Mouse (Mus musculus): Measurements from ENCODE around the gene Agbl4. TPM values are rescaled to one million over a fixed set of nuclear protein-coding genes. Genes with fewer than 3 reads are reported as not detected.

Gene Agbl4
- polyA plus RNA-seq, 1 experiment from 2014 or later: 0.81 TPM

GRCm38 (mm10) chr4:110529804-110530203, 132.3 kb downstream of the Agbl4 start:
- DNase-seq (ENCODE audit: low spot score) (no peak), ATAC-seq (ENCODE audit: low read depth) (no peak)
- Histone ChIP-seq H3K4me1 (ENCODE audit: control insufficient read depth, insufficient read depth, low read length) (no peaks in the 10 kb centered on the region), H3K4me2 (ENCODE audit: low read depth, low read length) (no peak overlapping the region), H3K27me3 (replicated peaks; ENCODE audit: control insufficient read depth, insufficient read depth, low read length) (no peaks in the 10 kb centered on the region), H3K9ac (ENCODE audit: low read depth, low read length) (no peak overlapping the region), H3K4me3 (ENCODE audit: low read depth, low read length) (no peak overlapping the region), H3K36me3 (ENCODE audit: control insufficient read depth, insufficient read depth, low read length) (no peaks in the 10 kb centered on the region), H3K27ac (replicated peaks; ENCODE audit: low read depth, low read length) (no peak overlapping the region), H3K9me3 (ENCODE audit: control insufficient read depth, low read length) (no peaks in the 10 kb centered on the region)
- 78% methylated on average over 4 of the region's 4 CpGs for WGBS

GRCm38 (mm10) chr4:110549223-110549622, 151.8 kb downstream of the Agbl4 start:
- no peak overlapping the region for H3K4me3 ChIP-seq (ENCODE audit: low read depth, low read length)
- ATAC-seq (ENCODE audit: low read depth): no peak
- no peaks in the 10 kb centered on the region for H3K27me3 ChIP-seq (replicated peaks; ENCODE audit: control insufficient read depth, insufficient read depth, low read length)
- no peaks in the 10 kb centered on the region for H3K36me3 ChIP-seq (ENCODE audit: control insufficient read depth, insufficient read depth, low read length)
- no peak overlapping the region for H3K27ac ChIP-seq (replicated peaks; ENCODE audit: low read depth, low read length)
- peak; percentile 3 for DNase-seq (ENCODE audit: low spot score)
- 50% methylated on average over 3 of the region's 3 CpGs for WGBS
- H3K9me3 ChIP-seq (ENCODE audit: control insufficient read depth, low read length): no peaks in the 10 kb centered on the region
- no peak overlapping the region for H3K9ac ChIP-seq (ENCODE audit: low read depth, low read length)
- no peaks in the 10 kb centered on the region for H3K4me1 ChIP-seq (ENCODE audit: control insufficient read depth, insufficient read depth, low read length)
- H3K4me2 ChIP-seq (ENCODE audit: low read depth, low read length): no peak overlapping the region

GRCm38 (mm10) chr4:110597726-110598283, 200.3 kb downstream of the Agbl4 start:
- no peaks in the 10 kb centered on the region for H3K36me3 ChIP-seq (ENCODE audit: control insufficient read depth, insufficient read depth, low read length)
- no peak overlapping the region for H3K4me3 ChIP-seq (ENCODE audit: low read depth, low read length)
- no peak overlapping the region for H3K9ac ChIP-seq (ENCODE audit: low read depth, low read length)
- DNase-seq (ENCODE audit: low spot score) (no peak), ATAC-seq (ENCODE audit: low read depth) (no peak)
- H3K4me1 ChIP-seq (ENCODE audit: control insufficient read depth, insufficient read depth, low read length): no peaks in the 10 kb centered on the region
- no peaks in the 10 kb centered on the region for H3K27me3 ChIP-seq (replicated peaks; ENCODE audit: control insufficient read depth, insufficient read depth, low read length)
- no peaks in the 10 kb centered on the region for H3K9me3 ChIP-seq (ENCODE audit: control insufficient read depth, low read length)
- H3K27ac ChIP-seq (replicated peaks; ENCODE audit: low read depth, low read length): no peak overlapping the region
- no peak overlapping the region for H3K4me2 ChIP-seq (ENCODE audit: low read depth, low read length)
- WGBS: 51% methylated on average over 4 of the region's 4 CpGs

- WGBS: 92% methylated on average over 3 of the region's 3 CpGs
- H3K4me1 ChIP-seq (ENCODE audit: control insufficient read depth, insufficient read depth, low read length): no peaks in the 10 kb centered on the region
- no peaks in the 10 kb centered on the region for H3K36me3 ChIP-seq (ENCODE audit: control insufficient read depth, insufficient read depth, low read length)
- no peak overlapping the region for H3K4me2 ChIP-seq (ENCODE audit: low read depth, low read length)
- no peaks in the 10 kb centered on the region for H3K27me3 ChIP-seq (replicated peaks; ENCODE audit: control insufficient read depth, insufficient read depth, low read length)
- H3K27ac ChIP-seq (replicated peaks; ENCODE audit: low read depth, low read length): no peak overlapping the region
- no peaks in the 10 kb centered on the region for H3K9me3 ChIP-seq (ENCODE audit: control insufficient read depth, low read length)
- DNase-seq (ENCODE audit: low spot score) (no peak), ATAC-seq (ENCODE audit: low read depth) (no peak)
- no peak overlapping the region for H3K9ac ChIP-seq (ENCODE audit: low read depth, low read length)
- no peak overlapping the region for H3K4me3 ChIP-seq (ENCODE audit: low read depth, low read length)
Measured at GRCm38 (mm10) chr4:110641417-110641816, 244.0 kb downstream of the Agbl4 start.

GRCm38 (mm10) chr4:110662940-110663339, 265.5 kb downstream of the Agbl4 start:
- DNase-seq (ENCODE audit: low spot score) (peak; percentile 1), ATAC-seq (ENCODE audit: low read depth) (no peak)
- 75% methylated on average over 2 of the region's 2 CpGs for WGBS
- Histone ChIP-seq H3K36me3 (ENCODE audit: control insufficient read depth, insufficient read depth, low read length) (no peaks in the 10 kb centered on the region), H3K4me3 (ENCODE audit: low read depth, low read length) (no peak overlapping the region), H3K4me2 (ENCODE audit: low read depth, low read length) (no peak overlapping the region), H3K9me3 (ENCODE audit: control insufficient read depth, low read length) (no peaks in the 10 kb centered on the region), H3K4me1 (ENCODE audit: control insufficient read depth, insufficient read depth, low read length) (no peaks in the 10 kb centered on the region), H3K9ac (ENCODE audit: low read depth, low read length) (no peak overlapping the region), H3K27me3 (replicated peaks; ENCODE audit: control insufficient read depth, insufficient read depth, low read length) (no peaks in the 10 kb centered on the region), H3K27ac (replicated peaks; ENCODE audit: low read depth, low read length) (no peak overlapping the region)

- 63% methylated on average over 1 of the region's 1 CpGs for WGBS
- Histone ChIP-seq H3K4me1 (ENCODE audit: control insufficient read depth, insufficient read depth, low read length) (no peaks in the 10 kb centered on the region), H3K36me3 (ENCODE audit: control insufficient read depth, insufficient read depth, low read length) (no peaks in the 10 kb centered on the region), H3K27ac (replicated peaks; ENCODE audit: low read depth, low read length) (no peak overlapping the region), H3K9me3 (ENCODE audit: control insufficient read depth, low read length) (no peaks in the 10 kb centered on the region), H3K4me3 (ENCODE audit: low read depth, low read length) (no peak overlapping the region), H3K4me2 (ENCODE audit: low read depth, low read length) (no peak overlapping the region), H3K27me3 (replicated peaks; ENCODE audit: control insufficient read depth, insufficient read depth, low read length) (no peaks in the 10 kb centered on the region), H3K9ac (ENCODE audit: low read depth, low read length) (no peak overlapping the region)
- DNase-seq (ENCODE audit: low spot score): no peak
- no peak for ATAC-seq (ENCODE audit: low read depth)
Measured at GRCm38 (mm10) chr4:110674121-110674520, 276.7 kb downstream of the Agbl4 start.

GRCm38 (mm10) chr4:110735141-110735540, 337.7 kb downstream of the Agbl4 start:
- ATAC-seq (ENCODE audit: low read depth): no peak
- H3K9ac ChIP-seq (ENCODE audit: low read depth, low read length): no peak overlapping the region
- WGBS: 82% methylated on average over 1 of the region's 1 CpGs

GRCm38 (mm10) chr4:110757941-110758340, 360.5 kb downstream of the Agbl4 start:
- no peak for DNase-seq (ENCODE audit: low spot score)
- Histone ChIP-seq H3K9me3 (ENCODE audit: control insufficient read depth, low read length) (no peaks in the 10 kb centered on the region), H3K4me1 (ENCODE audit: control insufficient read depth, insufficient read depth, low read length) (no peaks in the 10 kb centered on the region), H3K9ac (ENCODE audit: low read depth, low read length) (no peak overlapping the region), H3K27me3 (replicated peaks; ENCODE audit: control insufficient read depth, insufficient read depth, low read length) (no peaks in the 10 kb centered on the region), H3K27ac (replicated peaks; ENCODE audit: low read depth, low read length) (no peak overlapping the region), H3K4me2 (ENCODE audit: low read depth, low read length) (no peak overlapping the region), H3K4me3 (ENCODE audit: low read depth, low read length) (no peak overlapping the region), H3K36me3 (ENCODE audit: control insufficient read depth, insufficient read depth, low read length) (no peaks in the 10 kb centered on the region)
- no peak for ATAC-seq (ENCODE audit: low read depth)
- WGBS: 51% methylated on average over 2 of the region's 2 CpGs

More at GRCm38 (mm10) chr4:110735141-110735540, 337.7 kb downstream of the Agbl4 start:
- no peak overlapping the region for H3K4me2 ChIP-seq (ENCODE audit: low read depth, low read length)
- H3K4me3 ChIP-seq (ENCODE audit: low read depth, low read length): no peak overlapping the region
- no peak for DNase-seq (ENCODE audit: low spot score)
- H3K4me1 ChIP-seq (ENCODE audit: control insufficient read depth, insufficient read depth, low read length): no peaks in the 10 kb centered on the region
- H3K27me3 ChIP-seq (replicated peaks; ENCODE audit: control insufficient read depth, insufficient read depth, low read length): no peaks in the 10 kb centered on the region
- no peak overlapping the region for H3K27ac ChIP-seq (replicated peaks; ENCODE audit: low read depth, low read length)
- no peaks in the 10 kb centered on the region for H3K9me3 ChIP-seq (ENCODE audit: control insufficient read depth, low read length)
- no peaks in the 10 kb centered on the region for H3K36me3 ChIP-seq (ENCODE audit: control insufficient read depth, insufficient read depth, low read length)

- H3K4me1 ChIP-seq (ENCODE audit: control insufficient read depth, insufficient read depth, low read length): no peaks in the 10 kb centered on the region
- no peak overlapping the region for H3K4me2 ChIP-seq (ENCODE audit: low read depth, low read length)
- H3K36me3 ChIP-seq (ENCODE audit: control insufficient read depth, insufficient read depth, low read length): no peaks in the 10 kb centered on the region
- DNase-seq (ENCODE audit: low spot score) (no peak), ATAC-seq (ENCODE audit: low read depth) (no peak)
- 75% methylated on average over 4 of the region's 4 CpGs for WGBS
- H3K27ac ChIP-seq (replicated peaks; ENCODE audit: low read depth, low read length): no peak overlapping the region
- no peak overlapping the region for H3K4me3 ChIP-seq (ENCODE audit: low read depth, low read length)
- no peaks in the 10 kb centered on the region for H3K27me3 ChIP-seq (replicated peaks; ENCODE audit: control insufficient read depth, insufficient read depth, low read length)
- H3K9ac ChIP-seq (ENCODE audit: low read depth, low read length): no peak overlapping the region
- H3K9me3 ChIP-seq (ENCODE audit: control insufficient read depth, low read length): no peaks in the 10 kb centered on the region
Measured at GRCm38 (mm10) chr4:110788596-110788995, 391.1 kb downstream of the Agbl4 start.
